Mouse (Mus musculus) bone marrow, adult 2 months (tissue): ENCODE measurements around the gene Abcf3.

ENCODE experiments used
- CTCF ChIP-seq: fragments of 200-500 bp; IDR thresholded peaks from 2 replicates; pipeline ENCODE4 v1.5.1; 2011; ENCODE audit warnings: low read length, control low read depth; ENCODE audit not compliant: control insufficient read depth, insufficient read depth
- POLR2A ChIP-seq: fragments of 200-500 bp; IDR thresholded peaks from 2 replicates; pipeline ENCODE4 v1.6.1; 2011; ENCODE audit warnings: low read depth, mild to moderate bottlenecking, control low read depth, low read length, borderline replicate concordance; ENCODE audit not compliant: control insufficient read depth

- no peak for TF ChIP-seq CTCF
- no peak for TF ChIP-seq POLR2A
Observed at GRCm38 (mm10) chr16:20596687-20597441, 48.5 kb downstream of the Abcf3 start.
